Mouse (Mus musculus) B cell, adult 2 months (primary cell): ENCODE data around the gene Mrgprx1.

Experiments
- DNase-seq, 2 experiments: peaks; one replicate each; pipeline ENCODE4 v3.0.0; 2022

Mrgprx1 gene

GRCm38 (mm10) chr7:48027497-48027896, at the start of gene Mrgprx1:
Gene Mrgprx1, minus strand, starts transcription at chr7:48027597.
- DNase-seq: no peak

- DNase-seq: no peak
Observed at GRCm38 (mm10) chr7:48075521-48075920, 48.1 kb upstream of the Mrgprx1 start.

GRCm38 (mm10) chr7:48046475-48047185, 19.2 kb upstream of the Mrgprx1 start:
- DNase-seq: no peak

- DNase-seq: no peak
Observed at GRCm38 (mm10) chr7:48044046-48044445, 16.6 kb upstream of the Mrgprx1 start.

GRCm38 (mm10) chr7:48017874-48018273, 9.5 kb downstream of the Mrgprx1 start:
- no peak for DNase-seq

GRCm38 (mm10) chr7:47995689-47996088, 31.7 kb downstream of the Mrgprx1 start:
- DNase-seq: no peak

GRCm38 (mm10) chr7:47986752-47987151, 40.6 kb downstream of the Mrgprx1 start:
- DNase-seq: no peak

- DNase-seq: no peak
Observed at GRCm38 (mm10) chr7:47981995-47982394, 45.4 kb downstream of the Mrgprx1 start, which contains the start of gene Mrgpra4. Gene Mrgpra4, minus strand, starts transcription at chr7:47982095.
